Mouse (Mus musculus) olfactory bulb, adult 2 months (tissue): ENCODE results near the gene Med24.

ENCODE experiments used
- CTCF ChIP-seq: fragments of 200-500 bp; IDR thresholded peaks from 2 replicates; pipeline ENCODE4 v1.5.1; 2012; ENCODE audit warnings: low read depth, mild to moderate bottlenecking, low read length, moderate library complexity; ENCODE audit not compliant: insufficient read depth
- POLR2A ChIP-seq: fragments of 200-500 bp; IDR thresholded peaks from 2 replicates; pipeline ENCODE4 v1.6.1; 2012; ENCODE audit warnings: mild to moderate bottlenecking, low read depth, low read length, moderate library complexity; ENCODE audit not compliant: insufficient read depth

DNA sequence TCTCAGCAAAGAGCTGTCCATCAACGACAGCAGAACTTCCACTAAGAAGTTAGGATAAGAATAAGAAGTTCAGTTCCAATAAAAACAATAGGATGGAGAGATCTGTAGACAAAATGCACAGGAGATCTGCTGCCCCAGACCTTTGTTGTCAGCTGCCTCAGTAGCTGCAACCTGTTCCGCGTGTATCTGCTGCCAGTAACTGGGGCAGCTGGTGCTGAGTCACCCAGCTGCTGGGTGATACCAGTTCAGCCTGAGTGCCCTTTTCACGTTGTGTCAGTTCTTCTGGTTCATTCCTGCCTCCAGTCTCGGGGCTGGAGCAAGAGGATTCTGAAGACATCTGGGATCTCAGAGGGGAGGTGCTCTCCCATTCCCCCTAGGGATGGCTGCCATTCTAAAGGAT lies 57.4 kb downstream of the Med24 start:
- TF ChIP-seq POLR2A: no peak
- no peak for TF ChIP-seq CTCF
